Mouse (Mus musculus) thymus, adult 2 months (tissue): Measurements from ENCODE around the gene Slc39a11.

Experiments used
- CTCF ChIP-seq: fragments of 200-500 bp; IDR thresholded peaks from 2 replicates; pipeline ENCODE4 v1.5.1; 2012; ENCODE audit warnings: mild to moderate bottlenecking, control low read depth, low read length, moderate library complexity, borderline replicate concordance; ENCODE audit not compliant: control insufficient read depth, poor library complexity, insufficient read depth; ENCODE audit errors: extremely low read depth
- POLR2A ChIP-seq: fragments of 200-500 bp; IDR thresholded peaks from 2 replicates; pipeline ENCODE4 v1.6.1; 2012; ENCODE audit warnings: mild to moderate bottlenecking, low read length, control low read depth, moderate library complexity; ENCODE audit not compliant: control insufficient read depth, poor library complexity, insufficient read depth; ENCODE audit errors: extremely low read depth

DNA sequence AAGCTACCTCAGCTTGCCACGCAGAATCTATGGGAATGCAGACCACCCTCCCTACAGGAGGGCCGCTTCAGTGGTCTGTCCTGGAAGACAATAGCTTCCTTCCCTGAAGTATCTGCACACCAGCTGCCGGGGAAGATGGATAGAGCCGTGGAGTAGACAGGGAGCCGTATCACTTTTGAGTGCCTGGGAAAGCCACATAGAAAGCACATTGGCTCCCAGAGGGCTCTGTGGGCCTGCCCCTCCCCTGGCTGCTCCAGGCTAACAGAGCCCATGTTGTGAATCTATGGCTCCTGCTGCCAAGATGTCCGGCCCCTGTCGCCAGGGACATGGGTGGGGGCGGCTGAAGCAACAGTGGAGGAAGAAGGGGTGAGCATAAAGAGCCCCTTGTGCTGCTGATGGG is 355.4 kb downstream of the Slc39a11 start:
- no peak for TF ChIP-seq CTCF
- TF ChIP-seq POLR2A = no peak
